Mouse (Mus musculus) myocyte (in vitro differentiated cells): ENCODE data around the gene Mocs2. TPM values are rescaled to one million over a fixed set of nuclear protein-coding genes. Genes with fewer than 3 reads are reported as not detected.

Experiments
- H3K27me3 ChIP-seq: one replicate; pipeline ENCODE4 v1.6.1; 2011; ENCODE audit not compliant: control insufficient read depth, insufficient read depth, insufficient read length
- H3K36me3 ChIP-seq: one replicate; pipeline ENCODE4 v1.6.1; 2011; ENCODE audit not compliant: control insufficient read depth, insufficient read depth
- H3K4me2 ChIP-seq: one replicate; pipeline ENCODE4 v1.6.1; 2011; ENCODE audit warnings: low read depth, control low read depth
- H3K4me3 ChIP-seq: one replicate; pipeline ENCODE4 v1.5.1; 2011; ENCODE audit warnings: mild to moderate bottlenecking, control low read depth, moderate library complexity
- H3K79me2 ChIP-seq: one replicate; pipeline ENCODE4 v1.6.1; 2011; ENCODE audit not compliant: control insufficient read depth, insufficient read depth
- H3ac ChIP-seq: one replicate; pipeline ENCODE4 v1.6.1; 2011; ENCODE audit not compliant: control insufficient read depth, insufficient read length
- CEBPB ChIP-seq: IDR thresholded peaks from 2 replicates; pipeline ENCODE4 v1.6.1; 2011; ENCODE audit warnings: mild to moderate bottlenecking, moderate library complexity; ENCODE audit not compliant: poor library complexity, insufficient read depth, severe bottlenecking
- E2F4 ChIP-seq: IDR thresholded peaks from one replicate; pipeline ENCODE4 v1.6.1; 2011; ENCODE audit warnings: mild to moderate bottlenecking, control low read depth, moderate library complexity; ENCODE audit not compliant: insufficient read depth
- MAX ChIP-seq: IDR thresholded peaks from one replicate; pipeline ENCODE4 v1.6.1; 2011; ENCODE audit warnings: low read depth, mild to moderate bottlenecking, control low read depth
- MYOD1 ChIP-seq, 3 experiments: IDR thresholded peaks; one replicate each; pipeline ENCODE4 v1.6.1; 2011; ENCODE audit warnings: control low read depth in 2 of 3, low read depth in 2 of 3, mild to moderate bottlenecking in 2 of 3, moderate library complexity in 1 of 3; ENCODE audit not compliant: insufficient read length in 2 of 3, control insufficient read depth in 1 of 3
- MYOG ChIP-seq, 3 experiments: IDR thresholded peaks; one replicate each; pipeline ENCODE4 v1.6.1; 2011; ENCODE audit warnings: control low read depth in 2 of 3, low read depth in 2 of 3, mild to moderate bottlenecking in 2 of 3; ENCODE audit not compliant: insufficient read length in 2 of 3, control insufficient read depth in 1 of 3, insufficient read depth in 1 of 3
- POLR2A ChIP-seq: IDR thresholded peaks from one replicate; pipeline ENCODE4 v1.6.1; 2011; ENCODE audit warnings: low read depth, mild to moderate bottlenecking, control low read depth, moderate library complexity; ENCODE audit not compliant: insufficient read length
- POLR2AphosphoS2 ChIP-seq: IDR thresholded peaks from one replicate; pipeline ENCODE4 v1.6.1; 2011; ENCODE audit warnings: low read depth, control low read depth; ENCODE audit not compliant: insufficient read length
- REST ChIP-seq: IDR thresholded peaks from one replicate; pipeline ENCODE4 v1.6.1; 2011; ENCODE audit warnings: mild to moderate bottlenecking, control low read depth, moderate library complexity; ENCODE audit not compliant: insufficient read depth, insufficient read length
- SRF ChIP-seq: IDR thresholded peaks from one replicate; pipeline ENCODE4 v1.6.1; 2011; ENCODE audit warnings: low read depth; ENCODE audit not compliant: control insufficient read depth, insufficient read length
- TCF12 ChIP-seq: IDR thresholded peaks from one replicate; pipeline ENCODE4 v1.6.1; 2011; ENCODE audit warnings: mild to moderate bottlenecking, control low read depth; ENCODE audit not compliant: poor library complexity, insufficient read depth, severe bottlenecking
- TCF3 ChIP-seq: IDR thresholded peaks from one replicate; pipeline ENCODE4 v1.6.1; 2011; ENCODE audit warnings: low read depth, control low read depth; ENCODE audit not compliant: insufficient read length
- USF1 ChIP-seq: IDR thresholded peaks from one replicate; pipeline ENCODE4 v1.6.1; 2011; ENCODE audit warnings: low read depth, mild to moderate bottlenecking, control low read depth, moderate library complexity
- polyA plus RNA-seq: library from polyadenylated mRNA; unstranded; fragments of >200 nt; fragmentation: generic; extraction: Trizol; gene quantifications from one replicate; pipeline ENCODE4 v1.2.1, GENCODE M21; 2012; ENCODE audit warnings: missing spikeins

Mocs2 gene
- polyA plus RNA-seq, 1 experiment, result 30.4 TPM

- Histone ChIP-seq H3K36me3 (peaks cover 9% of the 10 kb centered on the region), H3K4me2 (no peak overlapping the region), H3K79me2 (no peaks in the 10 kb centered on the region), H3K4me3 (no peak overlapping the region), H3K27me3 (no peaks in the 10 kb centered on the region), H3ac (no peak overlapping the region)
- TF ChIP-seq REST (no peak), CEBPB (no peak), MAX (no peak), MYOD1 (IDR thresholded peaks at IDR 0.05; ENCODE audit: control insufficient read depth in 1 of 3, insufficient read length in 2 of 3, low read depth in 2 of 3) (no peak), E2F4 (no peak), USF1 (no peak), POLR2A (no peak), TCF12 (no peak), POLR2AphosphoS2 (no peak), SRF (no peak), TCF3 (no peak), MYOG (IDR thresholded peaks at IDR 0.05; ENCODE audit: control insufficient read depth in 1 of 3, insufficient read depth in 1 of 3, insufficient read length in 2 of 3, low read depth in 2 of 3) (no peak)
Measured at GRCm38 (mm10) chr13:114831367-114831833, 13.4 kb downstream of the Mocs2 start.

GRCm38 (mm10) chr13:114832761-114833160 lies 14.7 kb downstream of the Mocs2 start:
- no peak overlapping the region for H3K4me2 ChIP-seq
- no peak for TF ChIP-seq TCF12
- H3ac ChIP-seq, result no peak overlapping the region
- H3K79me2 ChIP-seq, result no peaks in the 10 kb centered on the region
- H3K4me3 ChIP-seq, result no peak overlapping the region
- H3K36me3 ChIP-seq, result peaks cover 9% of the 10 kb centered on the region
- H3K27me3 ChIP-seq, result no peaks in the 10 kb centered on the region

- Histone ChIP-seq H3ac (no peak overlapping the region), H3K79me2 (no peaks in the 10 kb centered on the region), H3K4me3 (no peak overlapping the region), H3K27me3 (no peaks in the 10 kb centered on the region), H3K4me2 (no peak overlapping the region), H3K36me3 (peaks cover 3% of the 10 kb centered on the region)
- TF ChIP-seq MAX (no peak), POLR2A (no peak), MYOG (IDR thresholded peaks at IDR 0.05; ENCODE audit: control insufficient read depth in 1 of 3, insufficient read depth in 1 of 3, insufficient read length in 2 of 3, low read depth in 2 of 3) (no peak), POLR2AphosphoS2 (no peak), SRF (no peak), TCF3 (no peak), E2F4 (no peak), CEBPB (no peak), TCF12 (no peak), MYOD1 (IDR thresholded peaks at IDR 0.05; ENCODE audit: control insufficient read depth in 1 of 3, insufficient read length in 2 of 3, low read depth in 2 of 3) (no peak), USF1 (no peak), REST (no peak)
Measured at GRCm38 (mm10) chr13:114833351-114833750, 15.3 kb downstream of the Mocs2 start.

- Histone ChIP-seq H3ac (no peak overlapping the region), H3K4me3 (no peak overlapping the region), H3K4me2 (no peak overlapping the region), H3K36me3 (no peaks in the 10 kb centered on the region), H3K27me3 (no peaks in the 10 kb centered on the region), H3K79me2 (no peaks in the 10 kb centered on the region)
- TF ChIP-seq MYOD1 (IDR thresholded peaks at IDR 0.05; ENCODE audit: control insufficient read depth in 1 of 3, insufficient read length in 2 of 3, low read depth in 2 of 3), result no peak
- TF ChIP-seq SRF, result no peak
- TF ChIP-seq TCF3, result no peak
- no peak for TF ChIP-seq E2F4
Measured at GRCm38 (mm10) chr13:114834580-114834979, 16.5 kb downstream of the Mocs2 start.

- no peaks in the 10 kb centered on the region for H3K36me3 ChIP-seq
- no peak overlapping the region for H3K4me2 ChIP-seq
- H3K4me3 ChIP-seq, result no peak overlapping the region
- TF ChIP-seq MYOG (IDR thresholded peaks at IDR 0.05; ENCODE audit: control insufficient read depth in 1 of 3, insufficient read depth in 1 of 3, insufficient read length in 2 of 3, low read depth in 2 of 3), result no peak
- no peak for TF ChIP-seq E2F4
- TF ChIP-seq TCF12, result no peak
- TF ChIP-seq POLR2AphosphoS2, result no peak
- no peak for TF ChIP-seq TCF3
- no peak for TF ChIP-seq USF1
- no peak for TF ChIP-seq MAX
- H3K27me3 ChIP-seq, result no peaks in the 10 kb centered on the region
- no peaks in the 10 kb centered on the region for H3K79me2 ChIP-seq
- no peak overlapping the region for H3ac ChIP-seq
Measured at GRCm38 (mm10) chr13:114837061-114837460, 19.0 kb downstream of the Mocs2 start.

- Histone ChIP-seq H3K79me2 (no peaks in the 10 kb centered on the region), H3K27me3 (no peaks in the 10 kb centered on the region), H3K36me3 (no peaks in the 10 kb centered on the region), H3K4me2 (no peak overlapping the region), H3ac (no peak overlapping the region), H3K4me3 (no peak overlapping the region)
- TF ChIP-seq POLR2A, result no peak
- no peak for TF ChIP-seq USF1
- no peak for TF ChIP-seq MAX
- no peak for TF ChIP-seq TCF12
- no peak for TF ChIP-seq REST
- no peak for TF ChIP-seq E2F4
- TF ChIP-seq TCF3, result no peak
- no peak for TF ChIP-seq MYOD1 (IDR thresholded peaks at IDR 0.05; ENCODE audit: control insufficient read depth in 1 of 3, insufficient read length in 2 of 3, low read depth in 2 of 3)
- TF ChIP-seq MYOG (IDR thresholded peaks at IDR 0.05; ENCODE audit: control insufficient read depth in 1 of 3, insufficient read depth in 1 of 3, insufficient read length in 2 of 3, low read depth in 2 of 3), result no peak
Measured at GRCm38 (mm10) chr13:114838535-114838990, 20.5 kb downstream of the Mocs2 start.
